Mouse (Mus musculus): ENCODE measurements at regions not wholly inside any gene's neighbourhood (a gene's known extent, or its start where the extent isn't known, plus 50 kb on each side); places are given as distances from the start of the nearest gene placed in this dataset.
"Not testable (repeated sequence)": the region's sequence is repeated elsewhere in the genome, so short reads cannot be mapped to it uniquely, and the experiment has no call there.

GRCm38 (mm10) chrX:170735786-170736185, 63.3 kb downstream of the Asmt start:
- DNase-seq (ENCODE audit: low spot score): peak; percentile 3

DNA sequence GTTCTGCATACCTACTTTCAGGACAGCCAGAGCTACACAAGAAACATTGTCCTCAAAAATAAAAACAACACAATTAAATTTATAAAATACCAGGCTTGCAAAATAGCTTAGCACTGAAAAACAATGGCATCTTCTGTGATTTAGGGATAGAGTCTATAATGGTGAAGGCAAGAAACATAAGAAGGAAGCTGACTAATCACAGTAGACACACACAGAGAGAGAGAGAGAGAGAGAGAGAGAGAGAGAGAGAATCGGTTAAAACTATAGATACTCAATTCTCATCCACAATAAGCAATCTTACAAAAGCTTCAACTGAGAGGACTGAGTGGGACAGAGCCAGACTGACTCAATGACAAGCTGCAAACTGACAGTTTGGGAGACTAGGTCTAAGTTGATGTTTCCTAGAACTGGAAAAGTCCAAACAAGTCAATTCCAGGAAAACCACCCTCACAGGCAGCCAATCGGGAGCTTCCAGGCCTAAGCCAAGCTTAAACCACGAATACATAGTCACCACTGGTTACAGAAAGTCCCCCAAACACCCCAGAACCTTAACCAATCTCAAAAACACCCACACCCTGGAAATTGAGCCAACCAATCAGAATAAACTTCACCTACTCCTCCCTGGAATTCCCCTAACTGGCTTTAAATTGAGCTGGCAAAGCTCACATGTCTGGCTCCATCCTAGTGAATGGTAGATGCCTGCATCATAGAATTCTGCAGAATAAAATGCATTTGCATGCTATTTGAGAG, 81.2 kb downstream of the Asmt start:
- DNase-seq (ENCODE audit: low spot score): not testable (repeated sequence)
